Mouse (Mus musculus) heart, embryonic 15.5 days (tissue): ENCODE measurements at regions not wholly inside any gene's neighbourhood (a gene's known extent, or its start where the extent isn't known, plus 50 kb on each side); places are given as distances from the start of the nearest gene placed in this dataset.
"Not testable (repeated sequence)": the region's sequence is repeated elsewhere in the genome, so short reads cannot be mapped to it uniquely, and the experiment has no call there.

ENCODE experiments used
- ATAC-seq: fragments of 200-750 bp; cut with Nextera tagmentation; replicated peaks from 2 replicates; pipeline ENCODE4 v1.8.0; 2017; ENCODE audit warnings: low read depth, moderate TSS enrichment; ENCODE audit not compliant: insufficient number of reproducible peaks, insufficient read depth, low FRiP score
- H3K27ac ChIP-seq: fragments of 300-500 bp; sonication (generic); 2 replicates; pipeline ENCODE4 v1.5.1; 2015; ENCODE audit warnings: mild to moderate bottlenecking, inconsistent platforms
- H3K27me3 ChIP-seq: fragments of 300-500 bp; sonication (generic); 2 replicates; pipeline ENCODE4 v1.6.1; 2015; ENCODE audit warnings: inconsistent platforms
- H3K36me3 ChIP-seq: fragments of 300-500 bp; sonication (generic); 2 replicates; pipeline ENCODE4 v1.6.1; 2015; ENCODE audit warnings: mild to moderate bottlenecking, inconsistent platforms
- H3K4me1 ChIP-seq: fragments of 300-500 bp; sonication (generic); replicated peaks from 2 replicates; pipeline ENCODE4 v1.6.1; 2015; ENCODE audit warnings: inconsistent platforms
- H3K4me2 ChIP-seq: fragments of 300-500 bp; sonication (generic); 2 replicates; pipeline ENCODE4 v1.6.1; 2015; ENCODE audit warnings: inconsistent platforms, mild to moderate bottlenecking, moderate library complexity
- H3K4me3 ChIP-seq: fragments of 300-500 bp; sonication (generic); 2 replicates; pipeline ENCODE4 v1.5.1; 2015; ENCODE audit warnings: mild to moderate bottlenecking, inconsistent platforms
- H3K9ac ChIP-seq: fragments of 300-500 bp; sonication (generic); 2 replicates; pipeline ENCODE4 v1.6.1; 2015; ENCODE audit warnings: mild to moderate bottlenecking, inconsistent platforms
- H3K9me3 ChIP-seq: fragments of 300-500 bp; sonication (generic); replicated peaks from 2 replicates; pipeline ENCODE4 v1.6.1; 2016; ENCODE audit warnings: inconsistent platforms
- WGBS: fragments of 180-500 bp; shearing (Covaris S2); methylation state at CpG from one replicate; pipeline ENCODE4 v1.1.7; 2015; ENCODE audit warnings: mixed read lengths; 5-methylcytosine and 5-hydroxymethylcytosine counted together

DNA sequence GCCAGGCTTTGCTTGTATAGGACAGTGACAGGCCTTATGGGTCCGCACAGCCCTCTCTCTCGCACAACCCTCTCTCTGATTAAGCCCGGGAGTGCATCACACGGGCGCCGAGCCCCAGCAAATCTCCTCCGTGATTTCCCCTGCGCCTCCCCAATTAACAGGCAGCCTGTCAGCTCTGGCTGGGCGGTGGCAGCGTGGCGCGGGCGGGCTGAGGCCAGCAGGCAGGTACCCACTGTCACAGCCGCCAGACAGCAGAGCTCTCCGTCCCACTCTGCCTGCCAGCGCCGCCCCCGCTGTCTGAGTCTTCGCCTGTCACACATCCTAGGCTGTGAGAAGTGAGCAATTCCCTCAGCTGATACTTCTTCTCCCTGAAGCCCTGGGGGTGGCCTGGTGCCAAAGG lies 196.6 kb upstream of the Zfp703 start:
- no peaks in the 10 kb centered on the region for H3K36me3 ChIP-seq
- peak overlapping the region; percentile 60 for H3K4me2 ChIP-seq
- H3K9ac ChIP-seq: 0 out of 2 replicates have a peak overlapping the region, but pooled peaks have one; percentile 26
- H3K4me3 ChIP-seq: peak overlapping the region; percentile 30
- ATAC-seq: no peak
- no peaks in the 10 kb centered on the region for H3K9me3 ChIP-seq
- peaks cover 53% of the 10 kb centered on the region for H3K27me3 ChIP-seq
- no peak overlapping the region for H3K27ac ChIP-seq
- H3K4me1 ChIP-seq: peaks cover 8% of the 10 kb centered on the region
- 11% methylated on average over 19 of the region's 19 CpGs for WGBS

DNA sequence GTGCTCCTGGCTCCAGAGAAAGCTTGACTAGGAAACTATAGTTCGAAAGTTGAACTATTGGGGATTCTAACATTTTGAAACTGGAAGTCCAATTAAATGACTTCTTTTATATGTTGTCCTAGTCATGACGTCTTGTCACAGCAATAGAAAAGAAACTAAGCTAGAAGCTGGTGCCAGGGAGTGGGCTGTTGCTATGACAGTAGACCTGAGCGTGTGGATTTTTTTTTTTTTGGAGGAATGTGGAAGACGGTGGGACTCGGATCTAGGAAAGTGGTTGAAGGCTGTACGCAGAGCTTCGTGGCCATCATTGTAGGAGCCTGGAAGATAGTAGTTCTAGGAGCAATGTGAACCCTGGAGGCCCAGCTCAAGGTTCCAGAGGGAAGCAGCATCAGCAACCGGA lies 194.2 kb upstream of the Zfp703 start:
- ATAC-seq, H3K4me2 ChIP-seq, H3K27ac ChIP-seq, H3K4me1 ChIP-seq, H3K9ac ChIP-seq, H3K36me3 ChIP-seq, H3K9me3 ChIP-seq, H3K4me3 ChIP-seq: not testable (repeated sequence)
- 90% methylated on average over 8 of the region's 8 CpGs for WGBS
- peaks cover 37% of the 10 kb centered on the region for H3K27me3 ChIP-seq

DNA sequence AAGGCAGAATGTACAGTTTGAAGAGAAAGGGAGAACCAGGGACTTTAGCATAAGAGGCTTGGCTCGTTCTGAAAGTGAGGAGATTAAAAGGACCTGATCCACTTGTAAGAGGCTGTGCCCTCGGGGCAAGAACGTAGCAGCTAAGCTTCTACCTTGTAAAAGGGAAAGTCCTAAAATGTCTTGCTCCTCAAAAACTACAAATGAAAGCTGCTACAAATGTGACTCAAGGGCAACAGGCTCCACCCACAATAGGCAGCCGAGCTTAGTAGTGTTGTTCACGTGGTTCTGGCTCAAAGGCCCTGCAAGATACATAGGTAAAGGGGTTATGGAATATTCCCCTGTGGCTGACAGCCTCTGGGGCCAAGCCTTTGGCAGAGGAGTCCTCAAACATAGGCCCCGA lies 192.7 kb upstream of the Zfp703 start:
- H3K9me3 ChIP-seq: no peaks in the 10 kb centered on the region
- no peak for ATAC-seq
- no peak overlapping the region for H3K9ac ChIP-seq
- peaks cover 23% of the 10 kb centered on the region for H3K27me3 ChIP-seq
- no peaks in the 10 kb centered on the region for H3K36me3 ChIP-seq
- no peak overlapping the region for H3K27ac ChIP-seq
- no peak overlapping the region for H3K4me2 ChIP-seq
- H3K4me3 ChIP-seq: no peak overlapping the region
- 47% methylated on average over 6 of the region's 6 CpGs for WGBS
- peaks cover 8% of the 10 kb centered on the region for H3K4me1 ChIP-seq

DNA sequence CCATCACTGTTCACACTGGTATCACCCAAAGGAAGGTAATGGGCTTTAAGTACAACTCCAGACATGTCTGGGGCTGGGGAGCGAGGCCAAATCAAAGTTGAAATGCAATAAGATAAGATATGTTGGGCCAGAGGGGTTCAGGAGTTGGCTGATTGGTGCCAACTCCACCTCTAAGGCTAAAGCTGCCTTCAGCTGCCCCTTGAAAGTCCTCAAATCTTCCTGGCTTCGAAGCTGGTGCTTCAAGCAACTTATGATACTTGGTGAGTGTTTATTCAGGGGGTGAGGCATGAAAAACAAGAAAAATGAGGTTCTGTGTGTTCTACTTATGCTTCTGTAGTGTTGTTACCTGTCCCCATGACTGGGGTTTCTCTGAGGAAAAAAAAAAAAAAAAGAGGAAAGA lies 185.3 kb upstream of the Zfp703 start:
- H3K4me2 ChIP-seq: no peak overlapping the region
- H3K27ac ChIP-seq: no peak overlapping the region
- no peak overlapping the region for H3K4me3 ChIP-seq
- H3K27me3 ChIP-seq: peaks cover 6% of the 10 kb centered on the region; the same call in 1 of the 2 replicates
- no peaks in the 10 kb centered on the region for H3K9me3 ChIP-seq
- peaks cover 2% of the 10 kb centered on the region; the same call in 1 of the 2 replicates for H3K4me1 ChIP-seq
- no peaks in the 10 kb centered on the region for H3K36me3 ChIP-seq
- ATAC-seq: no peak
- H3K9ac ChIP-seq: no peak overlapping the region
- WGBS: 42% methylated on average over 2 of the region's 2 CpGs

DNA sequence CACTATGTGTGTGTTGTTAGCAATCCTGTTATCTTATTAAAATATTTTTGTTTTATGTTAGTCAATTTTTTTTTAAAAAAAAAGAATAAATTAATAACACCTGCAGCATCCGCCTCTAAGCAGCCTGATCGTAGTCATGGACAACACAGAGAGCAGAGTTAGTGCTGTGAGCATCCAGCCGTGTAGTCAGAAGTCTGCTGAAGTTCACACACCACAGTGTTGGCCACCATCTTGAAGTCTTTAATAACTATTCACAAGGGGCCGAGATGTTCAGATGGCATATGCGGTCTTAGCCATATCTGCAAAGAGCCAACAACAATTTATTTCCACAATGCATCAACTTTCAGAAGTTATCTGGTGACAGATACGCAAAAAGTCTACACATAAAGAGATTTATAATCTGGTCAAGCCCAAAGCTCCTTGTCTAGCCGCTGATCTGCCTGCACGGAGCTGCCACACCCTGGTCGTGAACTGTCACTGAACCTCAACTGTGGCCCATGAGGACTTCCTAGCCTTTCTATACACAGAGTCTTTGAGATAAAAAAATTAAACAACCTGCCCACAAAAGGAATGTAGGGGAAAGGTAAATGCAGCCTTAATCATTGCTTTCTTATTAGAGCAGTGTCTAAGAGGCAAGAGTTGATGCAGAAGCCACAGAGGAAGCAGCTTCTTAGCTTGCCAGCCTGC lies 183.4 kb upstream of the Zfp703 start:
- WGBS: 85% methylated on average over 9 of the region's 9 CpGs
- Histone ChIP-seq H3K9me3 (no peaks in the 10 kb centered on the region), H3K27me3 (peaks cover 9% of the 10 kb centered on the region; the same call in 1 of the 2 replicates), H3K4me1 (peaks cover 2% of the 10 kb centered on the region; the same call in 1 of the 2 replicates), H3K36me3 (no peaks in the 10 kb centered on the region), H3K4me2 (no peak overlapping the region), H3K27ac (no peak overlapping the region), H3K4me3 (no peak overlapping the region), H3K9ac (no peak overlapping the region)
- ATAC-seq: no peak

DNA sequence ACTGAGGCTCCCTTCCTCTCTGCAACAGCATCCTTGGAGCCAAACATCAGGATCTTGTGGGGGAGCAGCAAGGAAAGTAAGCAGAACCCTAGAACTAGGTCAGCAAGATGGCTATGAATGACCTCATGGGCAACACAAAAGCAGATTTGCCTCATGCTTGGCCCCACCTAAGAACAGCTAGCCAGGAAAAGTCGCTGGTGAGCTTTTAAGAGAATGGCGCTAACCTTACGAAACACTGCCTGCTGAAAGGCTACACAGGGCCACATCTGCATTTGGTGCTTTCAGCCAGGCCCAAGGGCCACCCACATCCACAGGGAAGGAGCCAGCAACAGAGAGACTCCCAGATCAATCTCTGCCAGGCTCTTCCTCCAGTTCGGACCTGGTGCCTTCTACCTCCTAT lies 182.7 kb upstream of the Zfp703 start:
- Histone ChIP-seq H3K4me1 (peaks cover 2% of the 10 kb centered on the region; the same call in 1 of the 2 replicates), H3K4me2 (no peak overlapping the region), H3K36me3 (no peaks in the 10 kb centered on the region), H3K9ac (no peak overlapping the region), H3K9me3 (no peaks in the 10 kb centered on the region), H3K4me3 (no peak overlapping the region), H3K27me3 (peaks cover 10% of the 10 kb centered on the region; the same call in 1 of the 2 replicates), H3K27ac (no peak overlapping the region)
- 85% methylated on average over 4 of the region's 4 CpGs for WGBS
- no peak for ATAC-seq

DNA sequence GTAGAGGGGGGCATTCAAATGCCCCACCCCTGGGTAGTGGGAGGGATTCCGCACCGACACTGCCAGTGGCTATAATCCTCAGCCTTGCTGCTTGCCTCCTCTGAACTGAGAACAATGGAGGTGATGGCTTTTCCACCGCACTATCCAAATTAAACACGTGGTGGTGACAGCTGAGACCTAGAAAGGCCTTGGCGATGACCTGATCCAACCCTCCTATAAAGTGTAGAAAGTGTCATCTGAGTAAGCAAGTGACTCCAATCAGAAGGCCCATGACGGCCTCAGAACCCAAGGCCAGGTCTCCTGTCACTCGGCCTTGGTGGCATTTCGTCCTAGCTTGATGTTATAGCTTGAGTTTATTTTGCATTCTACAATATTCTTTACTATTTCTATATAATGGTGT lies 181.5 kb upstream of the Zfp703 start:
- no peaks in the 10 kb centered on the region for H3K9me3 ChIP-seq
- no peaks in the 10 kb centered on the region for H3K36me3 ChIP-seq
- H3K4me1 ChIP-seq: peaks cover 2% of the 10 kb centered on the region; the same call in 1 of the 2 replicates
- H3K27me3 ChIP-seq: peaks cover 10% of the 10 kb centered on the region; the same call in 1 of the 2 replicates
- no peak overlapping the region for H3K4me2 ChIP-seq
- ATAC-seq: no peak
- H3K9ac ChIP-seq: no peak overlapping the region
- WGBS: 80% methylated on average over 8 of the region's 8 CpGs
- H3K27ac ChIP-seq: no peak overlapping the region
- no peak overlapping the region for H3K4me3 ChIP-seq

DNA sequence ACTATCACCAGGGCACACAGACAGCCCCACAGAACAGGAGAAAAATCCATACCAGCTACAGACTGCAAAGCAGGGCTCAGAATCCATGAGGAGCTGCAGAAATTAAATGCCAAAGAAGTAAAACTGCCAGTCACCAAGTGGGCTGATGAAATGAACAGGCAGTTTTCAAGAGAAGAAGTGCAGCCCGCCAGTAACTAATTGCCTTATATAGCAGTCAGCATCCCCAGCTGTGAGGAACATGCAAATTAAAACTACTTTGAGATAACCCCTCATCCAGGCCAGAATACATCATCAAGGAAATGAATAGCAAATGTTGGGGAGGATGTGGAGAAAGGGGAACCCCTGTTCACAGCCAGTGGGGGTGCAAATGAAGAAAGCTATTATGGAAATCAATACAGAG lies 177.3 kb upstream of the Zfp703 start:
- Histone ChIP-seq H3K4me3 (no peak overlapping the region), H3K4me2 (no peak overlapping the region), H3K4me1 (peaks cover 3% of the 10 kb centered on the region), H3K27ac (no peak overlapping the region), H3K27me3 (peaks cover 26% of the 10 kb centered on the region; the same call in 1 of the 2 replicates), H3K36me3 (no peaks in the 10 kb centered on the region), H3K9me3 (no peaks in the 10 kb centered on the region), H3K9ac (no peak overlapping the region)
- ATAC-seq: no peak
- 61% methylated on average over 1 of the region's 1 CpGs for WGBS

DNA sequence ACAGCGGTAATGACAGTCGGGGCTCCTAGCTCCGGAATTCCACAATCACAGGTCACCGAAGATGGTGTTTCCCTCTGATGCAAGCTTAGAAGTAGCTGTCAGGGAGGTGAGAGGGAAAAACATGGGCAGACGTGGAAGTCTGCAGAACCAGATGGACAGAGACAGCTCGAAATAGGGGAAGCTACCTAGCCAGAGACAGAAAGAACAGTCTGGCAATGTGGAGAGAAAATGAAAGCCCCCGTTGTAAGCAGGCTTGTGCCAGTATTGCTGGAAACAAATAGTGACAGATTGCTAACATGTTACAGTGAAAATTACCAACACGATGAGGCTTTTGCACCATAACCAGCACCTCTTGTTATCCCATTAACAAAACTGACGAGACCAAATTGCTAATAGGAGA lies 173.0 kb upstream of the Zfp703 start:
- ATAC-seq: no peak
- no peak overlapping the region for H3K4me3 ChIP-seq
- 41% methylated on average over 9 of the region's 9 CpGs for WGBS
- H3K9me3 ChIP-seq: no peaks in the 10 kb centered on the region
- no peak overlapping the region for H3K27ac ChIP-seq
- peaks cover 34% of the 10 kb centered on the region for H3K27me3 ChIP-seq
- peaks cover 29% of the 10 kb centered on the region for H3K4me1 ChIP-seq
- no peak overlapping the region; the same call in 1 of the 2 replicates for H3K4me2 ChIP-seq
- no peaks in the 10 kb centered on the region for H3K36me3 ChIP-seq
- H3K9ac ChIP-seq: no peak overlapping the region

DNA sequence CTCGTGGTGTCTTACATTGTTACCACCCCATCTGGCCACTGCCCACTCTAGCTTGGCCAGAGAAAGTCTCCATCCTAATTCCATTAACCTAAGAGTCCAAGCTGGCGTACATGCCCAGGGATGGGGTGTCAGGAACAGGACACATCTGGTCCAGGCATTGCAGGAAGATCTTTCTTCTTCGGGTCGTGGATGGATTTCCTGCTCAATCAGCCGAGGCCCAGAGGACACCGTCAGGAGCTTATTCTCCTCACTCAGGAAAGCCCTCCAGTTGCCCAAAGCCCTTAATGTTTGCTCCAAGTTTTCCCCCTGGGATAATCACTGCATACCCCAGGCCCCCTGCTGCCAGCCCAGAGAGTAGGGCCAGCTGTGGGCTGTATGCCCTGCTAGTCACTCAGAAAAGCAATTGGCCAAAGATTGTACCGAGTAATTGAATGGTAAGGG lies 172.2 kb upstream of the Zfp703 start:
- Histone ChIP-seq H3K4me2 (no peak overlapping the region), H3K27me3 (peaks cover 34% of the 10 kb centered on the region), H3K36me3 (no peaks in the 10 kb centered on the region), H3K27ac (peak overlapping the region; percentile 37; the same call in 1 of the 2 replicates), H3K9ac (no peak overlapping the region), H3K4me1 (peaks cover 33% of the 10 kb centered on the region), H3K4me3 (no peak overlapping the region), H3K9me3 (no peaks in the 10 kb centered on the region)
- 49% methylated on average over 7 of the region's 7 CpGs for WGBS
- no peak for ATAC-seq

DNA sequence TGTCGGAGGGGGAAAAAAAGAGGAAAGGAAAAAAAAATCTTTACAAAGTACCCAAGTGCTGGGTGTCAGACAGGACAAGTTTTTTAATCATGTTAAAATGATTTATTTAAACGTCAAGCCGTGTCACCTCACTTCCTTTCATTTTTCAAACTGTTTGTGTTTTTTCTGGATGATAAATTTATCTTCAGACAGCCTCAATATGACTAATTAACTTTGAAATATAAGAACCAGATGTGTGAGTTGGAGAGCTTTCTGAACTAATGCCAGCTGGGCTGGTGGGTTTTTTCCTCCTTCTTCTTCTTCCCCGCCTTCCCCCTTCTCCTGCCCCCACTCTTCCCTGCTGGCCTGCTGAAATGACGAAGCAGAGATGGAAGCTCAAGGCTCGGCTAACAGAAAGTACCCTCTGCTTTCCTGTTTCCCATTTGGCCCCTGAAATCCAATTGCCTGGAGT lies 171.7 kb upstream of the Zfp703 start:
- Histone ChIP-seq H3K4me2 (no peak overlapping the region), H3K9ac (no peak overlapping the region), H3K4me1 (peaks cover 36% of the 10 kb centered on the region), H3K9me3 (no peaks in the 10 kb centered on the region), H3K36me3 (no peaks in the 10 kb centered on the region), H3K27ac (no peak overlapping the region), H3K27me3 (peaks cover 35% of the 10 kb centered on the region), H3K4me3 (no peak overlapping the region)
- WGBS: 42% methylated on average over 6 of the region's 6 CpGs
- no peak for ATAC-seq

DNA sequence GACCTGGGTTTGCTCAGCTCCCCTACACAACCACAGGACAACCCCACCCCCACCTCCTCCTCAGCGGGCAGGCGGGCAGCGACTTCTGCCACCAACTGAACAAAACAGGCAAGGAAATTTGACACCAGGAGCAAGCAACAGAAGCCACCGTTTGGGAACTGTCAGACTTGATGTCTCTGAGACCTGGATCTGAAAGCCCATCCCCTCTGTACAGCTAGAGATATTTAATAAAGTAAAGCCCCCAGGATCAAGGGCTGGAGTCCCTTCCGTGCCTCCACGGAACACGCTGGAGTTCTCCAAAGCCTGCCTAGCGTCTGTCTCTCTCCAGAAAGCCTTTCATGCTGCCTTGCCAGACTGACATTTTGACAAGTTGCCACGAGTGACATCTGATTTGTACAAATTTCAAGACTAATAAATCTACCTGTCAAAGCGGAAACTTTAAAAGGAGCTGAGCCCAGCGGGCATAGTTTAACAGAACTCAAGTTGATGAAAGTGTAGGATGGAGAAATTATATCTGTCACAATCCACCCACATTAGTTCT lies 168.9 kb upstream of the Zfp703 start:
- no peaks in the 10 kb centered on the region for H3K36me3 ChIP-seq
- no peak for ATAC-seq
- H3K4me2 ChIP-seq: peak overlapping the region; percentile 40
- peaks cover 29% of the 10 kb centered on the region for H3K27me3 ChIP-seq
- no peak overlapping the region for H3K27ac ChIP-seq
- H3K4me3 ChIP-seq: no peak overlapping the region
- WGBS: 19% methylated on average over 11 of the region's 11 CpGs
- peaks cover 41% of the 10 kb centered on the region for H3K4me1 ChIP-seq
- H3K9me3 ChIP-seq: no peaks in the 10 kb centered on the region
- H3K9ac ChIP-seq: no peak overlapping the region
